Comparison of ENCODE assay signal across 1 mouse cellular context in genomic region chr15:102450928-102451327, GRCm38 (mm10).
TF ChIP-seq lines count a peak whose summit lies in the region.

No protein-coding gene starts in this region.

TF ChIP-seq in CH12.LX, 34 proteins besides CTCF, POLR2A, EP300 and RAD21:
- TF ChIP-seq ZC3H11A (IDR thresholded peaks at IDR 0.05; ENCODE audit: low read depth, low read length): no peak
- no peak for TF ChIP-seq RCOR1 (conservative IDR thresholded peaks at IDR 0.05; ENCODE audit: low read depth, low read length)
- peak; percentile 92 for TF ChIP-seq MAFK (IDR thresholded peaks at IDR 0.05; ENCODE audit: insufficient replicate concordance, low read length)
- TF ChIP-seq KAT2A (IDR thresholded peaks at IDR 0.05; ENCODE audit: insufficient replicate concordance, low read length): no peak
- no peak for TF ChIP-seq E2F4 (IDR thresholded peaks at IDR 0.05; ENCODE audit: insufficient replicate concordance, low read depth, low read length)
- TF ChIP-seq SMC3 (IDR thresholded peaks at IDR 0.05; ENCODE audit: low read depth, low read length): no peak
TF ChIP-seq in CH12.LX: peak in this region for 1.
